Mouse (Mus musculus): ENCODE measurements around the gene Lrp10. TPM values are rescaled to one million over a fixed set of nuclear protein-coding genes. Genes with fewer than 3 reads are reported as not detected.

The Lrp10 gene
- total RNA-seq, 2 experiments from 2014 or later: 26.4 to 29.6 TPM

DNA sequence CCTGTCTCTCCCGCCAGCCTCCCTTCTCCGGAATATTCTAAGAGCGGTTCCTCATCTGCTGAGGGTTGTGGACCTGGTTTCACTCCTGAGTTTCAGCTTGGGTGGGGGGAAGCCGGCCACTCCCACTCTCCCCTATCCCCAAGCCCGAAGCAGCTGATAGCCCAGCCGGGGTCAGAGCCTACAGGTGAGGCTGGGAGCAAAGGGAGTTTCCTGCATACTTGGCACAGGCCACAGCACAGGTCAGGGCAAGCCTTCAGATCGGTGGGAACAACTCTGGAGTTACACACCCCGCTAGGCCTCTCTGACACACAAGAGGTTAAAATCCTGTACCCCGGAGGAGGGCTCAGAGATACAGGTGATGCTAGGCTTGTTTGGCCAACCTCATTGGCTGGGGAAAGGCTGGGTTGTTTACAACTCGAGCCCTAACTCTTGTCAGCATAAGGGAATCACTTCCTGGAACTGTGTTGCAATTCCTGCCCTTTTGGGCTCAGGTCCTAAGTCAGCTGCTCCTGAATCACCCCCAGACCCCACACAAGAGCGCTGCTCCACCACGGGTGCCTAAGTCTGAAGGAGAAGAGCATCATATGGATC lies 29.9 kb upstream of the Lrp10 start:
- DNase-seq: no peak

DNA sequence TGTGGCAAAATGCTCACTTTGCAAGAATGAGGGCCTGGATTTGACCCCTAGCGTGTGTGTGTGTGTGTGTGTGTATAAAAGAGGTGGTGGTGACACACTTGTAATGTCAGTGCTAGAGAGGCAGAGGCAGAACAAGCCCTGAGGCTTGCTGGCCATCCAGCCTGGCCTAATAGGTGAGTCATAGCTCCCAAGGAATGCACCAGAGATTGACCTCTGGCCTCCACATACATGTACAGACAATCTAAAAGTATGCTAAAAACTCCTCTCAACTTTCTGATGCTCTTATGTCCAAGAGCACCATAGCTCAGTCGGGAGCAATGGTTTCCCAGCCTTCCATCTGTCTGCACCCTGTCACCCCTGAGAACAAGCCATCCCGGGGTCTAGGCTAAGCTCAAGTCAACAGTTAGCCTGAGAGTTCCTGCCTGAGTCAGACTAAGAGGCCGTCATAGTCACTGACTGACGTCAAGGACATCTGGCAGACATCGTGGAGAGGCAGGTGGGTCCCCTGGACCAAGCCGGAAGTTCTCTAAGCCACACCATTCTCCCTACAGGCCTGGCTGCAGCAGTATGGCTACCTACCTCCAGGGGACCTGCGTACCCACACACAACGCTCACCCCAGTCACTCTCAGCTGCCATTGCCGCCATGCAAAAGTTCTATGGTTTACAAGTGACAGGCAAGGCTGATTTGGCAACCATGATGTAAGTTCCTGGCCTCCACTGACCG lies 28.6 kb upstream of the Lrp10 start:
- no peak for DNase-seq

DNA sequence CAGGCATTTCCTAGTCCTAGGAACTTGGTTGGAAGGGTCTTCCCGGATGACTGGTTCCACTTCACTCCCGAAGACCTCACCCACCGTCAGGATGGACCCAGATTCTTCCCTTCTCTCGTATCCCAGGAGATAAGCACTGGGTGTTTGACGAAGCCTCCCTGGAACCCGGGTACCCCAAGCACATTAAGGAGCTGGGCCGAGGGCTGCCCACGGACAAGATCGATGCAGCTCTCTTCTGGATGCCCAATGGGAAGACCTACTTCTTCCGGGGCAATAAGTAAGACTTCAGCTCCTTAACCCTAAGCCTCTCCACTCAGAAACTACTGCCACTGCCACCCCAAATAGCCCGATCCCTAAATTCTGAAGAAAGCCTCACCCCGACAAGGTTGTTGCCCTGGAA lies 24.8 kb upstream of the Lrp10 start:
- no peak for DNase-seq

DNA sequence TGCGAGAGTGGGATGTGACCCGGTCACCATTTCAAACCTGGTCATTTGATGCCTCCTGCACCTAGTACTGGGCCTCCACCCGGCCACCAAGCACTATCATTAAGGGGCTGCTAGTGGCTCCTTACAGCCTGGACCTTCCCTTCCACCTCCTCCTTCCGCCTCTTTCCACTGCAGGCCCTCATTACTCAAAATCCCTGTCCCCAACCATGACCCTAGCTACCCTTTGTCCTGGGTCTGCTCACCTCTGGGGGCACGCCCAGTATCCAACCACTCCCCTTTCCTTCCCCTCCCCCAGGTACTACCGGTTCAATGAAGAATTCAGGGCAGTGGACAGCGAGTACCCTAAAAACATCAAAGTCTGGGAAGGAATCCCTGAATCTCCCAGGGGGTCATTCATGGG lies 24.3 kb upstream of the Lrp10 start:
- DNase-seq: no peak

DNA sequence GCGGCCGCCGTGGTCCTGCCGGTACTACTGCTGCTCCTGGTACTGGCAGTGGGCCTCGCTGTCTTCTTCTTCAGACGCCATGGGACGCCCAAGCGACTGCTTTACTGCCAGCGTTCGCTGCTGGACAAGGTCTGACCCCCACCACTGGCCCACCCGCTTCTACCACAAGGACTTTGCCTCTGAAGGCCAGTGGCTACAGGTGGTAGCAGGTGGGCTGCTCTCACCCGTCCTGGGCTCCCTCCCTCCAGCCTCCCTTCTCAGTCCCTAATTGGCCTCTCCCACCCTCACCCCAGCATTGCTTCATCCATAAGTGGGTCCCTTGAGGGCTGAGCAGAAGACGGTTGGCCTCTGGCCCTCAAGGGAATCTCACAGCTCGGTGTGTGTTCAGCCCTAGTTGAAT lies 23.4 kb upstream of the Lrp10 start:
- DNase-seq: no peak

DNA sequence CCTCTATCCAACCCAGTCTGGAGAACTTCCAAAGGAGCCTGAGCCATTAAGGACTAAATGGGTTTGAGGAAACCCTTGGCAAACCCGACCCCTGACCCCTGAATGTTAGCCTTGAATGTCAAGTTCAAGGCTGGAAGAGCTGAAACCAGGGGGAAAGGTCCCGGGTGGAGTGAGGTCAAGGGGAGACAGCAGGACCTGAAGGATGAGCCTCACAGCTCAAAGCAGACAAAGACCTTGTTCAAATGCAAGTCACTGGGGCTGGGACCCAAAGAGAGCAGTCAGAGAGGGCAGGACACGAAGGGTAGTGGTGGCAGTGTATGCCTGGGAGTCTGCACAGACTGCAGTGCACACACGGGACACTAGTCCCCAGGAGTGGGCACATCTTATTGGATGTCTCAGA lies 22.6 kb upstream of the Lrp10 start:
- no peak for DNase-seq

DNA sequence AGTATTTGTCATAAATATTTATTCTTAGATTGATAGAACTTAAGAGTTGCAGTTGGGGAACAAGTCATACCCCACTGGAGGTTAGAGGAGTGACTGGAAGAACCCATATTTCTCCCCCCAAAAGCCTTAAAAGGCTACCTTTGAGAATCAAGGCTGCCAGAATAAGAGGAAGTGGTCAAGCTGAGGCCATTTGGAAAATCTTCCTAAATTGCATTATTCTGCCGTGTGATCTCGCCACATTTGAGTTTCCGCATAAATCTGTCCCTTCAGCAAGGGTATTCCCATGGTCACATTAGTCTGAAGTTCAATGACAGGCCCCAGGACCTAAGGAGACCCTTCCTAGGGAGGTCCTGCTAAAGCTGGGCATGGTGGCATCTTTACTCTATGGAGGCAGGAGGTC lies 21.4 kb upstream of the Lrp10 start:
- no peak for DNase-seq

DNA sequence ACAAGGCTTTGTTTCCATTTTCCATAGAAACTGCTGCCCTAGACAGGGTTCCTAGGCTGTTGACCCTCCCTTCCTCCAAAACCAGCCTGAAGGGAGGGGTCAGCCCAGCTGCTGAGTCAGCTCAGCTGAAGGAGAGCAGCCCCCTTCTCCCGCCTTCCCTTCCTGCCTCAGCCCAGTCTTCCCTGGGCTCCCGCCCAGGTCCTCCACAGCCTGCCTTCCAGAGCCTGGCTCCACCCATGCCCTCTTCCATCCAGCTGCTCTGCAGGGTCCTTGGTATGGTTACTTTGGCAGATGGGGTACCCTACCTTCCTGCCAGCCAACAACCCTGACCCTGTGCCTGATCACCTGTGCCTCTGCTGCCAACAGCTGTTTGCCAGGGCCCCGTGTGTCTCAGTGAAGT lies 20.7 kb upstream of the Lrp10 start:
- no peak for DNase-seq

DNA sequence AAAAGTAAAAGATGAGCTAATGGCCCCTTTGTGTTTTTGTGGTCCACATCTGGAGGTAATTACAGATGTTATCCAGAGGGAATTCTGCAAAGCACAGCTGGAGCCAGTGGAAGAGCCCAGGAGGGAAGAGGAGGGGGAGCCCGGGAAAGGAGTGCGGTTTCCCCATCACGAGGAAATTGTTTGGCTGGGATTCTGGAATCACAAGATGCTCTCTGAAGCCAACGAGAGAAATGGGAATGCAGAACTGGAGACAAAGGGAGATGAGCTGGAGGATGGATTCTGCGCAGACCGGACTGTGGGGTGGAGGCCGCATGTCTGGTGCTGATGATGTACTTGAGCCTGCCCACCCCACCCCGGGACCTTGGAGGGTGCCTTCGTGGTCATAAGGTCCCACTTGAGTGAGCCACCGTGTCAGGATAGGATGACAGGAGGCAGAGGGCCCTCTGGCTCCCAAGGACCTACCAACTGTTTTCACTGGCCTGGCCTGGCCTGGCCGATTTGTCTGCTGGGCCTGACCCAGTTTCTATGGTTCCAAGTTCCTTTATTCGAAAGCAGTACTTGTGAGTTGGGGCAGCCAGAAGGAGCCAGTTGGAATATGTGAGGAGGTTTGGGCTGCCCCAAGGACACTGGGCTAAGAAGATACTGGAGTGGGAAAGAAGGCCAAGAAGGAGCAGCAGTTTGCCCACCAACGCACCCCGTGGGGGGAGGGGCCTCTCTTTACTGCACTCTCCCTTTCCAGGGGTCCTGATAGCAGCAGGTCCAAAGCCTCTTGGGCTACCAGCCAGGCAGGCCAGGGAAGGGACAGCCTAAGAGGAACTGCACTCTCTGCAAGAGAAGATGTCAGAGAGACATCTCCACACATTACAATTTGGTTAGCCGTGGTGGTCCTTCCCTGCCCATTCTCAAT lies 20.0 kb upstream of the Lrp10 start:
- DNase-seq: no peak

DNA sequence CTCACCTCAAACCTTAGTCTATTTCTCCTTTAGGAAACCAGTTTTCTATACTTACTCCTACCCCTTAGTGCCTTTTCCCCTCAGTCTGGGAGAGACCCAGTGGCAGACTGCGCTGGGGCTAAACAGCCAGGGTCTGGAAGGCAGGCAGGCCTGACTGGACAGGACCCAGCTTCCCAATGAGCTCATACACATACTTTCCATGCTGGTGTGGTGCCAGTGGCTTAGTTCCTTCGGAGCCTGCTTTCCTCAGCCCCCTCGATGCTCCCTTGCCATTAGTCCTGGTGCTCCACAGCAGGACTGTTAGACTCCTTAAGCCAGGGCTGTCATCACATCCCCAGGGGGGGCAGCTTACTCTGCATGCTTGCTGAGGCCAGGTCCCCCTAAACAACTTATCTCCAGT lies 18.5 kb upstream of the Lrp10 start:
- no peak for DNase-seq

DNA sequence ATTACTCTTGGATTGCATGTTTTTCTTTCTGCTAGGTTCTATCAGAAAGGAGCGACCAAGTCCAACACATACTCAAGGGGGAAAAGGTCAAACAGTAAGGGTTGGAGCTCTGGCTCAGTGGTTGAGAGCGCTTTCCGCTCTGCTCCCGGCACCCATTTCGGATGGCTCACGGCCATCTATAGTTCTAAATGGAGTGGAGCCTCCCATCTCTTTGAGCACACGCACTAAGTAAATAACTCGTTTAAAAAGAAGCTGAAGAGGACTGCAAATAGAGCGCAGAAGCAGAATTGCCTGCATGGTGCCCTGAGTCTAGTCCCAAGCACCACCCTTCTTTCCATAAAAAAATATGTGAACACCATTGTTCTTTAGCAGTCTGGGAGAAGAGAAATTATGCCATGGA lies 10.4 kb upstream of the Lrp10 start:
- no peak for DNase-seq

DNA sequence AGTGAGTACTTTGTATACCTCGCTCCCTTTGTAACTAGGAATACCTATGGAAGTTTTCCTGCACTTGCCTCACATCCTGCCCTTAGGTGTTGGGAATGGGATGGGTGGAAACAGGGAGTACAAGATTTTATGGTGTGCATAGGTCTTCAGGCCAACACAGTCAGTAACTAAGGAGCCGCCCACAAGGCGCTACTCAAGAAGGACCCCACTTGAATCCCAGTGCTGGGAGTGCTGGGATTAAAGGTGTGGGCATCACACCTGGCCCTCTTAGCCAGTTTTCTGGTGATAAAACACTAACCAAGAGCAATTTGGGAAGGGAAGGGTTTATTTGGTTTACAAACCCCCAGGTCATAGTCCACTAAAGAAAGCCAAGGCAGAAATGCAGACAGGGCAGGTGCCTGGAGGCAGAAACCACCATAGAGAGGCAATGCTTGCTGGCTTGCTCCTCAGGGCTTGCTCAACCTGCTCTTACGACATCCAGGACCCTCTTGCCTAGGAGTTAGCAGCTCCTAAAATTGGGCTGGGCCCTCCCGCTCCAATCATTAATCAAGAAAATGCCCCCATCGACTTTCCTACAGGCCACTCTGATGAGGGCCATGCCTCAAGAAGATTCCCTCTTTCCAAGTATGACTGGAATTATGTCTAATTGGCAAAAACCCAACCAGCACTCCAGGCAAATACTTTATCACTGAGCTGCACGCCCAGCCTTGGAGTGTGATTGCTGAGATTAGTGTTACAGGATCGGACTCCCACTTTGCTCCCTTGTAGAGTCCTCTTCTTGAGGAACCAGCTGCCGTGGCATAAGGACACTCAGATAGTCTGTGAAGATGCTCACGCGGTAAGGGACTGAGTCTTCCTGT lies 9.0 kb upstream of the Lrp10 start:
- no peak for DNase-seq

DNA sequence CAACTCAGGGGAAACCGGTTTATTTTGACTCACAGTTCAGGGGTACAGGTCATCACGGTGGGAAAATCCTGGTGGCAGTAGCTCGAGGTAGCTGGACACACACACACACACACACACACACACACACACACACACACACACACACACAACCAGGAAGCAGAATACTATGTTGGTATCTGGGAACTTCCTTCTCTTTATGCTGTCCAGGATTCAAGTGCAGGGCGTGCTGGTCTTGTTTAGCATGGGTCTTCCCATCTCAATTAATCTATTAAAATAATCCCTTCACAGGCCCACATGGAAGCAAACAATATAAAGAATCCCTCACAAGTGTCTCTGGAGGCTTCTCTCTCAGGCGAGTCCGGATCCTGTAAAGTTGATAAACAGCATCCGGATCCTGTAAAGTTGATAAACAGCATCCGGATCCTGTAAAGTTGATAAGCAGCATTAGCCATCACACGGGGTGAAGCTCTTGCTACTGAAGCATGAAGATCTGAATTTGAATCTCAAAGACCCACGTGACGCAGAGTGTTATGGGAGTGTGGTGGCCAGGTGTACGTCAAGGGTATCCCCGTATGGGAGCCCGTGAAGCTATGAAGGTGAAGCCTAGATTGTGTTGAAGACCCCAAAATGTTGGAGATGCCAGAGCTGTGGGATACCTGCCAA lies 5.9 kb upstream of the Lrp10 start:
- no peak for DNase-seq

DNA sequence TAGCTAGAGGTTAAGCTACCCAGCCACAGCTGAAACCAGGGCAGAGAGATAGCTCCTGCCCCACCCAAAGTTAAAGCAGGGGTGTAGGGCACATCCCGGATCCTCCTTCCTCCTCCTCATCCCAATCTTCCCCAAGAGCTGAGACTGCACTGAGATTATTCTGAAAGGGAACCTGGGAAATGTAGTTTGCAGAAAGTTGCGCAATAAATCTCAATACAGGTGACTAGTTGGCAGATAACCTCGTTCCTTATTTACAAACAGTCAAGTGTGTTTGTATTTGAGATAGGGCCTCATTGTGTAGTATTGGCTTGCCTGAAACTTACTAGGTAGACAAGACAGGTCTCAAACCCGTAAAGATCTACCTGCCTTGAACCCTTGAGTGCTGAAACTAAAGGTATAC lies 1.8 kb upstream of the Lrp10 start:
- DNase-seq: no peak

DNA sequence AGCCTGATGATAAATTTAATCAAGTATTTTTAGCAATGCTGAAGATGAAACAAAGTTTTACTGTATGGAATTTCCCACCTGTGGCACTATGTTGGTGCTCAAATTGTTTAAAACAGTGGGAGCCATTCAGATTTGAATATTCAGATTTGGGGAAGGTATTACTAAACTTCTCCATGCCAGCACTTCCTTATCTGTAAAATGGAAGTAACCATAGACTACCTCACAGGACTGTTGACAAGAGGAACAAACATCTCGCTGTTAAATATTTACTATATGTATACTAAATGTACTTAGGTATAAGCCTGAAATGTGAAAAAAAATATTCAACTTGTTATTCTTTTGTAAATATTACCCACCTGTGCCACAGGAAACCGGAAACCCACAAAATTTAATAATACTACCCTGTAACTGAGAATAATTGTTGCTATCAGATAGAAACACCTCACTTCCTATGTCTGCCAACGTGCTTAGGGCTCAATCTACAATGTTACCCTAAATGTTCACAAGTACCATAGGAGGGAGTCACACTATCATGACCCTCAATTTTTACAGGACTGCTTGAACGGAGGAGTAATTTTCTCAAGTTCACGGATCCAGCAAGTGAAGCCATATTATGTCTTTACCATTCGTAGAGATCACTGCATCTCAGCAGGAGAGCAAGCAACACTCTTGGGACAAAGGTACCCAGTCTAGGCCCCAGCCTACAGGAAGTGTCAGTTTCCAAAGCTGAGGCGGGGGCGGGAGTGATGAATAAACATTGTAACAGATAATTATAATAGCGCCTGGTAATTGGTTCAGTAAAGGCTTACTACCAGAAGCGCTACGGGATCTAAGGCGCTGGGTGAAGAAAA lies 604 bp upstream of the Lrp10 start:
- DNase-seq: no peak

DNA sequence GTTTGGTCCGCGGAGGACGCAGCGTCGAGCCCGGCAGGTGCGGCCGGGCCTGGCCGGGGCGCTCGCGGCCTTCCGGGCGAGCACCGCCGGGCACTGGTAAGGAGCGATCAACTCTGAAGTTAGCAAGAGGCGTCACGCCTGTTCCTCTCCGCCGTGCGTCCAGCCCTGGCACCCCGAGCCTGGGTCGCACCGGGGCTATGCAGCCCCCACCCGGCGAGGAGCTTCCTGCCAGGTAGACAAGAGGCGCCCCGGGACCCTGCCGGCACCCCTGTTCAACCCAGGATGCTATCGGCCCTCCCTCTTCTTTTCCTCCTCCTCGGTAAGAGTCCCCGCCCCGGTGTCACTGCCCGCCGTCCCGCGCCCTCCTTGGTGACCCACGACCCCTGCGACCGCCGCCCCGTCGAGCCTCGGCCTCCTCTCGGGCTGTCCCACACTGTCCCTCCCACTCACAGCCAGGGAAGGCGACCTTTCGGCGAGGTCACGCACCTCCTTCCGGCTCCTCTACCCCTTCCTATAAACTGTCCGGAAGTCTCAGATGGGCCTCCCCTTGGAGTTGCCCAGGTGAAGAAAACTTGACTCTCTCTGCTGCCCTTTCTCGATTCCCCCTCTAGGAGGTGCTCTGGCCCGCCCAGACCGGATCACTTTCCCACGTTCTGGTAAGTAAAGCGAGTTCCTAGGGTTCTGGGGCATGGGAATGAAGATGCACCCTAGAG lies 512 bp downstream of the Lrp10 start:
- no peak for DNase-seq

DNA sequence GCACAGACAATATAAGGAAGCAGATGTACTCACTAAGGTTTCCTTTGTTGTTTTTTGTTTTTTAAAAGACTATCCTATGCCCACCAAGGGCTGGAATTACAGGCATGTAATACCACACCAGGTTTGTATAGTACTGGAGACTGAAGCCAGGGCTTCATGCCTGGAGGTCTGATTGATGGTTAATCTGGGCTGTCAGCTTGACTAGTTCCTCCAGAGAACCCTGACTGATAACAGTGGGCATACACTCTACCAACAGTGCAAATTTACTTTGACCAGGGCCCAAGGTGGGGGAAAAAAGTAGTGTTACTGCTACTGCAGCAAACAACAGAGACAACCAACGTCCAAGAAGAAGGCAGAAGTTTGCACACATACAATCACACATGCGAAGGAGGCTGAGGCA lies 7.5 kb downstream of the Lrp10 start:
- DNase-seq: no peak

DNA sequence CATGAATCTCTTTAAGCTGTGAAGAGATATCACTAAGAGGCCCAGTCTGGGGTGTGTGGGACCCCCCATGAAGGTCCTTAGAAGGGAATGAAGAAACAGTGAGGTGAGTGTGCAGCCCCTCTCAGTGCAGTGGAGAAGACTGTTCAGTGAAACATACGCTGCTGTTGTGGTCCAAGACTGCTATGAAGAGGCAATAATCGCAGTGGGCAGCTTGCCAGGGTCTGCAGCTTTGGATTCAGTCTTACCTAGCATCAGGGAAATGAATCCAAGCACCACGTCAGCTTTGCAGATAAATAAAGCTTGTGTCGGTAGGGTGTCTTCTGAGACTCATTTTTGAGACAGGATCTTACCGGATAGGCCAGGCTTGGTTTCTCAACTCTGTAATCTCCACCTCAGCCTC lies 8.7 kb downstream of the Lrp10 start:
- DNase-seq: no peak

DNA sequence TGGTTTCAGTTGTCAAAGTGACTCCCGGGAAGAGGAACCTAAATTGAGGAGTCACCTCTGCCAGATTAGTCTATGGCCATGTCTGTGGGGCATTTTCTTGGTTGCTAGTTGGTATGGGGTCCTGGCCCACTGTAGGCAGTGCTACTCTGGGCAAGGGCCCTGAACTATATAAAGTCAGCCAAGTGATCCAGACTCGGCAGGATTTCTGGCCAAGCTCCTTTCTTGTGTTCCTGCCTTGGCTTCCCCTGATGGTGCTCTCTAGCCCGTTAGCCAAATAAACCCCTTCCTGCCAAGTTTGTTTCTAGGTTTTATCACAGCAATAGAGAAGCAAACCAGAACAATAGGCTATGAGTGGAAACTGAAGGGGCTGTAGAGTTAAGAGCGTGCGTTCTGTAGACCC lies 10.8 kb downstream of the Lrp10 start:
- DNase-seq: no peak
